Comparison of ENCODE assay signal across 17 mouse cellular contexts in the genomic region with DNA sequence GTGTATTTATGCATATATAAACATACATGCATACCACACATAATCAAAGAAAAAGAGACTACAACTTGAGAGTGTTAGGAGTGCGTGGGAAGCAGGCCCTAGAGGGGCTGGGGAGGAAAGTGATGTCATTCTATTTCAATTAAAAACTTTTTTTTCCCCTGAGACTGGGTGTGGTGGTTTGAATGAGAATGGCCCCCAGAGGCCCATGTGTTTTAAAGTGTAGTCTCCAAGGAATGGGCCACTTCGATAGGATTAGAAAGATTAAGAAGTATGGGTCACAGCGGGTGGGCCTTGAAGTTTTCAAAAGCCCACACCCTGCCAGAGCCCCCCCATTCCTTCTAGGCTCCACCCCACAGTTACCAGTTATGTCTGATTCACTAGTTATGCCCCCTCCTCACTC.
"Had no signal": no experiment of that assay in that cellular context is flagged by ENCODE, and none has a peak within 500 bp of the region (broad histone marks: within the 10 kb centered on the region; RNA-seq: fewer than 3 reads in every experiment).

No protein-coding gene starts in this region.

- H3K4me3 ChIP-seq: midbrain, embryonic 13.5 days; myocyte; neural tube, embryonic 13.5 days; neural tube, embryonic 15.5 days had no signal

- ATAC-seq: midbrain, embryonic 13.5 days had no signal

- H3K9ac ChIP-seq: liver, embryonic 14.5 days; lung, embryonic 14.5 days; midbrain, embryonic 13.5 days; neural tube, embryonic 13.5 days; neural tube, embryonic 15.5 days had no signal

- H3K9me3 ChIP-seq: midbrain, embryonic 13.5 days; neural tube, embryonic 13.5 days; neural tube, embryonic 15.5 days had no signal

- H3K27ac ChIP-seq: liver, embryonic 14.5 days; midbrain, embryonic 13.5 days; neural tube, embryonic 13.5 days; neural tube, embryonic 15.5 days had no signal

- DNase-seq: lung, adult 18-20 months; lung, embryonic 14.5 days; lung, postnatal 10 days; lung, postnatal 4 days; retina, postnatal 1 day; right cerebral cortex, adult 18-20 months; right cerebral cortex, postnatal 25 days; right cerebral cortex, postnatal 4 days; spleen, adult 18-20 months; thymus, adult 18-20 months; thymus, postnatal 14 days; thymus, postnatal 36 days had no signal

- H3K36me3 ChIP-seq: midbrain, embryonic 13.5 days; neural tube, embryonic 13.5 days; neural tube, embryonic 15.5 days had no signal

- H3K4me2 ChIP-seq: lung, embryonic 14.5 days; midbrain, embryonic 13.5 days; neural tube, embryonic 13.5 days; neural tube, embryonic 15.5 days had no signal
